Mouse (Mus musculus): ENCODE measurements around the gene Gm10273.

- no peak for TF ChIP-seq GATA1 (IDR thresholded peaks at IDR 0.05; ENCODE audit: low read length)
- no peak for TF ChIP-seq TAL1 (IDR thresholded peaks at IDR 0.05; ENCODE audit: low read length)
These were observed 7.7 kb downstream of the Gm10273 start, which contains the start of gene Pla2g12b for GRCm38 (mm10) chr10:59402899-59403792.

Measured in erythroblast, embryonic 14.5 days (primary cell).